Mouse (Mus musculus): Measurements from ENCODE around the gene Mettl8. TPM values are rescaled to one million over a fixed set of nuclear protein-coding genes. Genes with fewer than 3 reads are reported as not detected.

Gene Mettl8
- polyA plus RNA-seq, 1 experiment from 2014 or later = 15.7 TPM

- H3K27me3 ChIP-seq (ENCODE audit: insufficient read depth, poor library complexity, severe bottlenecking) = no peaks in the 10 kb centered on the region
- H3K4me1 ChIP-seq = 0 out of 2 replicates have a peak, but pooled peaks cover 6% of the 10 kb centered on the region
- 12% methylated on average over 21 of the region's 21 CpGs for WGBS
- H3K27ac ChIP-seq = peak overlapping the region; percentile 92
- H3K9me3 ChIP-seq = no peaks in the 10 kb centered on the region
- no peak for DNase-seq (ENCODE audit: low spot score)
- peaks cover 24% of the 10 kb centered on the region for H3K36me3 ChIP-seq
- H3K4me3 ChIP-seq = peak overlapping the region; percentile 72
Measured at GRCm38 (mm10) chr2:71056115-71056835, 892 bp upstream of the Mettl8 start.

GRCm38 (mm10) chr2:71054716-71055115 lies 667 bp downstream of the Mettl8 start:
- no peaks in the 10 kb centered on the region for H3K27me3 ChIP-seq (ENCODE audit: insufficient read depth, poor library complexity, severe bottlenecking)
- no peak for DNase-seq (ENCODE audit: low spot score)
- H3K4me3 ChIP-seq = peak overlapping the region; percentile 72
- H3K36me3 ChIP-seq = peaks cover 15% of the 10 kb centered on the region
- peak overlapping the region; percentile 92 for H3K27ac ChIP-seq
- 51% methylated on average over 9 of the region's 9 CpGs for WGBS
- no peaks in the 10 kb centered on the region for H3K9me3 ChIP-seq
- H3K4me1 ChIP-seq = 0 out of 2 replicates have a peak, but pooled peaks cover 6% of the 10 kb centered on the region

- no peaks in the 10 kb centered on the region for H3K36me3 ChIP-seq
- H3K9me3 ChIP-seq = no peaks in the 10 kb centered on the region
- peaks cover 14% of the 10 kb centered on the region; the same call in 1 of the 2 replicates for H3K4me1 ChIP-seq
- H3K4me3 ChIP-seq = no peak overlapping the region
- 89% methylated on average over 7 of the region's 7 CpGs for WGBS
- no peaks in the 10 kb centered on the region for H3K27me3 ChIP-seq (ENCODE audit: insufficient read depth, poor library complexity, severe bottlenecking)
- H3K27ac ChIP-seq = no peak overlapping the region
- no peak for DNase-seq (ENCODE audit: low spot score)
Measured at GRCm38 (mm10) chr2:71050511-71050910, 4.9 kb downstream of the Mettl8 start.

- H3K27me3 ChIP-seq (ENCODE audit: insufficient read depth, poor library complexity, severe bottlenecking) = no peaks in the 10 kb centered on the region
- no peak for DNase-seq (ENCODE audit: low spot score)
- no peaks in the 10 kb centered on the region for H3K9me3 ChIP-seq
- H3K36me3 ChIP-seq = no peaks in the 10 kb centered on the region
- 64% methylated on average over 12 of the region's 12 CpGs for WGBS
- H3K4me3 ChIP-seq = no peak overlapping the region
- H3K4me1 ChIP-seq = peaks cover 9% of the 10 kb centered on the region; the same call in 1 of the 2 replicates
- no peak overlapping the region for H3K27ac ChIP-seq
Measured at GRCm38 (mm10) chr2:71048896-71049295, 6.5 kb downstream of the Mettl8 start.

- 66% methylated on average over 6 of the region's 6 CpGs for WGBS
- H3K36me3 ChIP-seq = no peaks in the 10 kb centered on the region
Measured at GRCm38 (mm10) chr2:71046751-71047320, 8.5 kb downstream of the Mettl8 start.

GRCm38 (mm10) chr2:71046151-71046550 lies 9.2 kb downstream of the Mettl8 start:
- Histone ChIP-seq H3K4me3 (no peak overlapping the region), H3K4me1 (peaks cover 16% of the 10 kb centered on the region; the same call in 1 of the 2 replicates), H3K27ac (no peak overlapping the region), H3K9me3 (no peaks in the 10 kb centered on the region), H3K36me3 (no peaks in the 10 kb centered on the region), H3K27me3 (ENCODE audit: insufficient read depth, poor library complexity, severe bottlenecking) (no peaks in the 10 kb centered on the region)
- DNase-seq (ENCODE audit: low spot score) = no peak
- WGBS = 66% methylated on average over 6 of the region's 6 CpGs

More at GRCm38 (mm10) chr2:71046751-71047320, 8.5 kb downstream of the Mettl8 start:
- Histone ChIP-seq H3K4me1 (peaks cover 15% of the 10 kb centered on the region; the same call in 1 of the 2 replicates), H3K27ac (no peak overlapping the region), H3K4me3 (no peak overlapping the region), H3K9me3 (no peaks in the 10 kb centered on the region), H3K27me3 (ENCODE audit: insufficient read depth, poor library complexity, severe bottlenecking) (no peaks in the 10 kb centered on the region)
- DNase-seq (ENCODE audit: low spot score) = no peak

- H3K4me3 ChIP-seq = no peak overlapping the region
- peak; percentile 85 for DNase-seq (ENCODE audit: low spot score)
- WGBS = 47% methylated on average over 11 of the region's 11 CpGs
Measured at GRCm38 (mm10) chr2:71039522-71040121, 15.8 kb downstream of the Mettl8 start.

GRCm38 (mm10) chr2:71037447-71037846 lies 17.9 kb downstream of the Mettl8 start:
- H3K4me1 ChIP-seq = peaks cover 24% of the 10 kb centered on the region
- H3K27me3 ChIP-seq (ENCODE audit: insufficient read depth, poor library complexity, severe bottlenecking) = no peaks in the 10 kb centered on the region
- no peaks in the 10 kb centered on the region for H3K9me3 ChIP-seq
- no peak for DNase-seq (ENCODE audit: low spot score)
- 81% methylated on average over 6 of the region's 6 CpGs for WGBS
- no peak overlapping the region for H3K4me3 ChIP-seq
- no peak overlapping the region for H3K27ac ChIP-seq
- H3K36me3 ChIP-seq = no peaks in the 10 kb centered on the region

More at GRCm38 (mm10) chr2:71039522-71040121, 15.8 kb downstream of the Mettl8 start:
- Histone ChIP-seq H3K27me3 (ENCODE audit: insufficient read depth, poor library complexity, severe bottlenecking) (no peaks in the 10 kb centered on the region), H3K36me3 (no peaks in the 10 kb centered on the region), H3K9me3 (no peaks in the 10 kb centered on the region), H3K27ac (no peak overlapping the region), H3K4me1 (peaks cover 10% of the 10 kb centered on the region; the same call in 1 of the 2 replicates)

GRCm38 (mm10) chr2:71033987-71034386 lies 21.4 kb downstream of the Mettl8 start:
- H3K36me3 ChIP-seq = no peaks in the 10 kb centered on the region
- no peak overlapping the region for H3K27ac ChIP-seq
- peaks cover 24% of the 10 kb centered on the region for H3K4me1 ChIP-seq
- WGBS = 63% methylated on average over 8 of the region's 8 CpGs
- no peaks in the 10 kb centered on the region for H3K27me3 ChIP-seq (ENCODE audit: insufficient read depth, poor library complexity, severe bottlenecking)
- DNase-seq (ENCODE audit: low spot score) = no peak
- no peak overlapping the region for H3K4me3 ChIP-seq
- no peaks in the 10 kb centered on the region for H3K9me3 ChIP-seq

- no peaks in the 10 kb centered on the region for H3K9me3 ChIP-seq
- no peaks in the 10 kb centered on the region for H3K36me3 ChIP-seq
- no peak overlapping the region for H3K27ac ChIP-seq
- WGBS = 72% methylated on average over 4 of the region's 4 CpGs
- no peak overlapping the region for H3K4me3 ChIP-seq
- no peak for DNase-seq (ENCODE audit: low spot score)
- H3K4me1 ChIP-seq = peaks cover 24% of the 10 kb centered on the region
- H3K27me3 ChIP-seq (ENCODE audit: insufficient read depth, poor library complexity, severe bottlenecking) = no peaks in the 10 kb centered on the region
Measured at GRCm38 (mm10) chr2:71033014-71033413, 22.4 kb downstream of the Mettl8 start.

- no peak for DNase-seq (ENCODE audit: low spot score)
- Histone ChIP-seq H3K27ac (no peak overlapping the region), H3K9me3 (no peaks in the 10 kb centered on the region), H3K36me3 (no peaks in the 10 kb centered on the region), H3K27me3 (ENCODE audit: insufficient read depth, poor library complexity, severe bottlenecking) (no peaks in the 10 kb centered on the region), H3K4me1 (peaks cover 24% of the 10 kb centered on the region), H3K4me3 (no peak overlapping the region)
- WGBS = 86% methylated on average over 18 of the region's 18 CpGs
Measured at GRCm38 (mm10) chr2:71031973-71032794, 23.2 kb downstream of the Mettl8 start.

GRCm38 (mm10) chr2:71030663-71031062 lies 24.7 kb downstream of the Mettl8 start:
- 82% methylated on average over 2 of the region's 2 CpGs for WGBS
- H3K4me1 ChIP-seq = peaks cover 36% of the 10 kb centered on the region
- H3K4me3 ChIP-seq = no peak overlapping the region
- H3K36me3 ChIP-seq = no peaks in the 10 kb centered on the region
- no peak for DNase-seq (ENCODE audit: low spot score)
- H3K27me3 ChIP-seq (ENCODE audit: insufficient read depth, poor library complexity, severe bottlenecking) = no peaks in the 10 kb centered on the region
- no peaks in the 10 kb centered on the region for H3K9me3 ChIP-seq
- H3K27ac ChIP-seq = no peak overlapping the region
